Mouse (Mus musculus) erythroblast, embryonic 14.5 days (primary cell): ENCODE data around the gene Pex13.

Experiments used
- GATA1 ChIP-seq: IDR thresholded peaks from 2 replicates; pipeline ENCODE4 v1.6.1; 2012; ENCODE audit warnings: low read length, inconsistent platforms, mixed read lengths
- TAL1 ChIP-seq: IDR thresholded peaks from 3 replicates; pipeline ENCODE4 v1.6.1; 2012; ENCODE audit warnings: low read length, inconsistent platforms, mixed read lengths

DNA sequence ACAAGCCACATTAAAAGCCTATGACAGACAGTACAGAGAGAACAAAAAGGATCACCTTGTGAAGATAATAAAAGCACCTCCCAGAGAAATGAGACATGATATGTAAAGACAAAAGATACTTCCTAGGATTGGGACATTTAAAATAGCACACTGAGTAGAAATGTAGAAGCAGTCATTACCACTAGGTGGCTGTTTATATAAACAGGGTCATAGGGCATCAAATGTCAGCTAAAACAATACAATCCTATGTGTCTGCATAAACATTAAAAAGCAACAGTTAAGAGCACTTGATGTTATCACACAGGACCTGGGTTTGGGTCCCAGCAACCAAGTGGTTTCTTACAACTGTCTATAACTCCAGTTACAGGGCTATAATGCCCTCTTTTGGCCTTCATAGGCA is 35.1 kb downstream of the Pex13 start:
- TF ChIP-seq GATA1 (no peak), TAL1 (no peak)
